Mouse (Mus musculus) kidney, postnatal 0 days (tissue): ENCODE results near the gene Gm10721. TPM values are rescaled to one million over a fixed set of nuclear protein-coding genes. Genes with fewer than 3 reads are reported as not detected.
"Not testable (repeated sequence)": the region's sequence is repeated elsewhere in the genome, so short reads cannot be mapped to it uniquely, and the experiment has no call there.

Source experiments
- ATAC-seq: fragments of 200-750 bp; cut with Nextera tagmentation; replicated peaks from 2 replicates; pipeline ENCODE4 v1.8.0; 2017; ENCODE audit warnings: low read depth, moderate number of reproducible peaks, moderate TSS enrichment, moderate library complexity; ENCODE audit not compliant: low FRiP score
- DNase-seq: peaks from one replicate; pipeline ENCODE4 v3.0.0-alpha.2; 2016; ENCODE audit warnings: low spot score
- H3K27ac ChIP-seq: fragments of 300-500 bp; sonication (generic); 2 replicates; pipeline ENCODE4 v1.5.1; 2014; ENCODE audit warnings: mild to moderate bottlenecking
- H3K27me3 ChIP-seq: fragments of 300-500 bp; sonication (generic); 2 replicates; pipeline ENCODE4 v1.6.1; 2014; ENCODE audit warnings: low read length, mixed read lengths; ENCODE audit not compliant: insufficient read depth
- H3K36me3 ChIP-seq: fragments of 300-500 bp; sonication (generic); 2 replicates; pipeline ENCODE4 v1.6.1; 2014; ENCODE audit warnings: low read length, mixed read lengths; ENCODE audit not compliant: insufficient read depth
- H3K4me1 ChIP-seq: fragments of 300-500 bp; sonication (generic); replicated peaks from 2 replicates; pipeline ENCODE4 v1.6.1; 2014; ENCODE audit warnings: antibody characterized with exemption, low read length, mixed read lengths; ENCODE audit not compliant: insufficient read depth
- H3K4me2 ChIP-seq: fragments of 300-500 bp; sonication (generic); 2 replicates; pipeline ENCODE4 v1.6.1; 2014; ENCODE audit warnings: mild to moderate bottlenecking, low read length, moderate library complexity, mixed read lengths
- H3K4me3 ChIP-seq: fragments of 300-500 bp; sonication (generic); replicated peaks from 2 replicates; pipeline ENCODE4 v1.5.1; 2014; ENCODE audit warnings: low read depth, low read length
- H3K9ac ChIP-seq: fragments of 300-500 bp; sonication (generic); 2 replicates; pipeline ENCODE4 v1.6.1; 2014; ENCODE audit warnings: low read depth, low read length
- H3K9me3 ChIP-seq: fragments of 300-500 bp; sonication (generic); replicated peaks from 2 replicates; pipeline ENCODE4 v1.6.1; 2016; ENCODE audit warnings: low read length, inconsistent platforms, mixed read lengths
- WGBS: fragments of 180-500 bp; shearing (Covaris S2); extraction: QIAGEN DNeasy Blood & Tissue Kit; methylation state at CpG from one replicate; pipeline ENCODE4 v1.1.7; 2014; 5-methylcytosine and 5-hydroxymethylcytosine counted together
- microRNA-seq: library from miRNA; unstranded; fragments of <30 nt; microRNA quantifications from one replicate; pipeline ENCODE4, GENCODE M21; 2016
- polyA plus RNA-seq: library from polyadenylated mRNA; unstranded; fragments of >200 nt; fragmentation: Nextera tagmentation; extraction: Ambion mirVana; gene quantifications from 2 replicates; pipeline ENCODE4 v1.2.1, GENCODE M21; 2015

Gm10721 gene
- polyA plus RNA-seq, 1 experiment from 2014 or later, result not detected

DNA sequence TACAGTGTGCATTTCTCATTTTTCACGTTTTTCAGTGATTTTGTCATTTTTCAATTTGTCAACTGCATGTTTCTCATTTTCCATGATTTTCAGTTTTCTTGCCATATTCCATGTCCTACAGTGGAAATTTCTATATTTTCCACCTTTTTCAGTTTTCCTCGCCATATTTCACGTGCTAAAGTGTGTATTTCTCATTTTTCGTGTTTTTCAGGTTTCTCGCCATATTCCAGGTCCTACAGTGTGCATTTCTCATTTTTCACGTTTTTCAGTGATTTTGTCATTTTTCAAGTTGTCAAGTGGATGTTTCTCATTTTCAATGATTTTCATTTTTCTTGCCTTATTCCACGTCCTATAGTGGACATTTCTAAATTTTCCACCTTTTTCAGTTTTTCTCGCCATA is 23.6 kb downstream of the Gm10721 start, which contains the start of gene Gm10715:
TSS of gene Gm10715 (plus strand) at position 301 of the 400 bp plus-strand sequence.
- H3K36me3 ChIP-seq, ATAC-seq, H3K27me3 ChIP-seq, H3K27ac ChIP-seq, DNase-seq, H3K9ac ChIP-seq, H3K4me1 ChIP-seq, H3K9me3 ChIP-seq, H3K4me2 ChIP-seq, H3K4me3 ChIP-seq: not testable (repeated sequence)
- 74% methylated on average over 6 of the region's 8 CpGs for WGBS

DNA sequence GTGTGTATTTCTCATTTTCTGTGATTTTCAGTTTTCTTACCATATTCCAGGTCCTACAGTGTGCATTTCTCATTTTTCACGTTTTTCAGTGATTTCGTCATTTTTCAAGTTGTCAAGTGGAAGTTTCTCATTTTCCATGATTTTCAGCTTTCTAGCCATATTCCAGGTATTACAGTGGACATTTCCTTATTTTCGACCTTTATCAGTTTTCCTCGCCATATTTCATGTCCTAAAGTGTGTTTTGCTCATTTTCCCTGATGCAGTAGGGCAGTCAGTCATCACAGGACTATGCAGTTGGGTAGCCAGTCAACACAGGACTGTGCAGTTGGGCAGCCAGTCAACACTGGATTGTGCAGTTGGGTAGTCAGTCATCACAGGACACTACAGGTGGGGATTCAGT is 25.2 kb downstream of the Gm10721 start:
- not testable (repeated sequence) for H3K36me3 ChIP-seq, H3K9ac ChIP-seq, DNase-seq, H3K27ac ChIP-seq, H3K4me1 ChIP-seq, H3K4me3 ChIP-seq, H3K27me3 ChIP-seq, ATAC-seq, H3K9me3 ChIP-seq, H3K4me2 ChIP-seq
- WGBS, result 70% methylated on average over 4 of the region's 4 CpGs

Small RNA genes lying within 50 kb of the gene (microRNA-seq; reads per million reads assigned to microRNA genes)
- not detected for gene Mir101c

Other genes with a start within 250 kb of the Gm10721 start
- not detected in 2 replicates for gene Gm10722, start 12.2 kb upstream of the Gm10721 start, polyA plus RNA-seq
- not detected in 2 replicates for gene Gm11168, start 9.8 kb upstream of the Gm10721 start, polyA plus RNA-seq
- gene Gm10720, start 2.5 kb downstream of the Gm10721 start, polyA plus RNA-seq, result not detected in 2 replicates
- 0.24 TPM in 1 of 2 replicates, not detected in the other for gene Gm10719, start 4.3 kb downstream of the Gm10721 start, polyA plus RNA-seq
- gene Gm10718, start 10.4 kb downstream of the Gm10721 start, polyA plus RNA-seq, result 0.30 TPM in 1 of 2 replicates, not detected in the other
- 0.29 TPM in 1 of 2 replicates, not detected in the other for gene Gm10717, start 12.3 kb downstream of the Gm10721 start, polyA plus RNA-seq
- gene Gm17535, start 21.5 kb downstream of the Gm10721 start, polyA plus RNA-seq, result not detected in 2 replicates
- not detected in 2 replicates for gene Gm10715, start 23.7 kb downstream of the Gm10721 start, polyA plus RNA-seq